Mouse (Mus musculus) left cerebral cortex, postnatal 36 days (tissue): Measurements from ENCODE around the gene Etv6. TPM values are rescaled to one million over a fixed set of nuclear protein-coding genes. Genes with fewer than 3 reads are reported as not detected.

Experiments used
- DNase-seq, 2 experiments: peaks; one replicate each; pipeline ENCODE4 v3.0.0; 2021 to 2022; ENCODE audit warnings: low spot score in 2 of 2, mixed read lengths in 1 of 2
- intact Hi-C: fragments of 180-260 bp; cut with DNase I; formaldehyde crosslinking; loops from one replicate; pipeline ENCODE4 v1.15.1; 2025
- total RNA-seq, 2 experiments: library from RNA; stranded (reverse); gene quantifications; 2 replicates each; pipeline ENCODE4 v1.2.3; 2021

Gene Etv6
- total RNA-seq, 2 experiments from 2014 or later = 14.1 to 18.1 TPM

- intact Hi-C loops = no loop called here
- no peak for DNase-seq
Observed at GRCm38 (mm10) chr6:134222248-134222929, 186.9 kb downstream of the Etv6 start.

DNA sequence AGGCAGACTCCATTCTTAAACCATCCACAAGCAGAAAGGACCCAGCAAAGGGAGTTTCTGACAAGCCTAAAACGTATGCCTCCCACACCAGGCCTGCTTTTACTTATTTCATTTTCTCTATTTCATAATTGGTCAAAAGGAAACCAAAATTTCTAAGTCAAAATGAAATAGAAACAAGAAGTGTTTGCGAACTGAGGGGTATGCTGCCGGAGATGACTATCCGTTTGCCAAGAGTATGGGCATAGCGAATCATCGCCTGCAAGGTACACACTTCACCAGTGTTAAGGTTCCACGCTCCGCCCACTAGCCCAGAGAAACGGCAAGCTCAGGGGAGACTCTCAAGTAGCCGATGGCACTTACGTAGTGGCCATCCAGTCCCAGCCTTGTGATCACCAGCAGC is 190.1 kb downstream of the Etv6 start:
- intact Hi-C loops = no loop called here
- DNase-seq = no peak

- DNase-seq = no peak
- intact Hi-C loops = no loop called here
Observed at GRCm38 (mm10) chr6:134226349-134227169, 191.1 kb downstream of the Etv6 start.

DNA sequence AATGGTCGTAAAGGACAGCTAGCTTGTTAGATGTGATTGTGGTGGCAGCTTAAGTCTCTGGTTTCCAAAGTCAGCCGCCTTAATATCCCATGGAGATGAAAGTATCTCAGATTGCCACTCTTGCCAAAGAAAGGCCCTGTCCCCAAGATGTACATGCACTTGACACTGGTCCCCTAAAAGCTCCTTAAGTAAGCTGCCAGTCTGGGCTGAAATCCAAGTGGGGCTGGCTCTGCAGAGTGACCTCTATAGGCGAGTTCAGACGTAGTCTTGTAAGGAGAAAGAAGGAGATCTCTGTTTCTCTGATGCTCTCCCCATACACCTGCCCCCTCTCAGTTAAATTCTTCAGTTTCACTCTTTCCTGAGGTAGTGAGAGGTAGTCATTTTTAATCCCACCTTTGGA is 200.8 kb downstream of the Etv6 start:
- intact Hi-C loops = no loop called here
- DNase-seq = no peak

DNA sequence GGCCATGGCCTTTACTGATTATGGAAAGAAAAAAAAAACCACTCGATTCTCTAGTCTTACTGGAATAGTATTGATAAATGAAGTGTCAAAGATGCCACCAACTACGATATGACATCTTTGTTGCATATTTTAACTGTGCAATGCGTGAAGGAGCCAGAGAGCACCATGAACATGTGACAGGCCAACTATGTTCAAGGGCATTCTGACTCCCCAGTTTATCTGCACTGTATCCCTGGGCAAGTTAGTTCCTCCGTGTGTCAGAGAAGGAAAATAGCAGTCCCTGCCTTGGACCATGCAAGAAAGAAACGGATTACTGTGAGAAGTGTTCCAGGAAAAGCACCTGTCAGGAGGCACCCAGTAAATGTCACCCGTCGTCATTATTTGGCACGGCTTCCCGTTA is 203.0 kb downstream of the Etv6 start:
- no peak for DNase-seq
- intact Hi-C loops = no loop called here

GRCm38 (mm10) chr6:134240988-134241387 is 205.5 kb downstream of the Etv6 start:
- intact Hi-C loops = no loop called here

GRCm38 (mm10) chr6:134243119-134243518 is 207.6 kb downstream of the Etv6 start:
- DNase-seq = no peak
- intact Hi-C loops = no loop called here

More at GRCm38 (mm10) chr6:134240988-134241387, 205.5 kb downstream of the Etv6 start:
- no peak for DNase-seq

DNA sequence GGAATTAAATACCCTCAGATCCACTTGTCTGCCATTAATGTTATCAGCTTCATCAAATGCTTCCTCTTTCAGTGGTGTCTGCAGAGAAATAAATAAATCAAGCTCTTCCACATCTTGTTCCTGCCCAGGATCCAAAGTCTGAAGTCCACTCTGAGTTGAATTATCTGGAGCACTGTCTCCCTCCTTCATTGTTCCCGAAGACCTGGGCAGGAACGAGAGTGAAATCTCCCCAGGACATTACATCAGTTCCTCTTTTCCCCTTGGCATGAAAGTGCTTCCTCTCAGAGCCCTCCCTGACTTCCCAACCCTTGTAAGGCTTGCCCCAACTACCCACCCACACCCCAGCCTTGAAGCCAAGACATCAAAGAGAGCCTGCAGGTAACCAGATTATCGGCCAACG is 208.0 kb downstream of the Etv6 start:
- intact Hi-C loops = no loop called here
- DNase-seq = no peak

DNA sequence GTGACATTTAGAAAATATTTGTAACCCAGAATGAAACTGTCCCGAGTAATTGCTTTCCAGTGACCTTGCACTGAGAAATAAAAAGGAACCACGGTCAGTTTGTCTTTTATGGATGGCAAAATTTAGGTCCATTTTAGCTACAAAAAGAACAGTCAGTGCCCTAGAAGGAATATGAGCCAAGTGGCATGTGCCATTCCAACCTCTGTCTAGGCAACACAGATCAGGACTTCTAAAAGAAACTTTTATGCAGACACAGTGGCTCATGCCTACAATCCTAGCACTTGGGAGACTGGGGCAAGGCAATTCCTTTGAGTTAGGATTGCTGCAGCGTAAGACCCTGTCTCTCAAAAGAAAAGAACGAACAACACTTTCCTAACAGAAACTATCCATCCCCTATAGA is 208.6 kb downstream of the Etv6 start:
- no peak for DNase-seq
- intact Hi-C loops = no loop called here

GRCm38 (mm10) chr6:134246109-134246508 is 210.6 kb downstream of the Etv6 start:
- DNase-seq = no peak
- intact Hi-C loops = no loop called here

- intact Hi-C loops = no loop called here
- DNase-seq = no peak
Observed at GRCm38 (mm10) chr6:134247324-134247723, 211.8 kb downstream of the Etv6 start.

DNA sequence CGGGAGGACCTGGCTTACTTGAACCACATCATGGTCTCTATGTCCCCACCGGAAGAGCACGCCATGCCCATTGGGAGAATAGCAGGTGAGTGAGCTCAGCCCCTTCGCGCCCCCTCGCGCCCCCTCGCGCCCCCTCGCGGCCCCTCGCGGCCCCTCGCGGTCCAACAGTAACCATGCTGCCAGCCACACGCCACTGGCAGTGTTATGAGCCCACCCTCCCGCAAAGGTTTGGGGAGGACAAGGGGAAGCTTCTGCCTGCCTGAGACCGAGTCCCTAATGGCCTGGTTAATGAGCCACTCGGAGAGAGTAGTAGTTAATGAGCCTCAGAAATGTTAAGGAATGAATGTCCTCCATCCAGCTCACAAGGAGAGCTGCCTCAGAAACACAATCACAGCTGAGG is 213.2 kb downstream of the Etv6 start:
- no peak for DNase-seq
- intact Hi-C loops = no loop called here

GRCm38 (mm10) chr6:134250764-134251163 is 215.3 kb downstream of the Etv6 start:
- DNase-seq = no peak
- intact Hi-C loops = no loop called here

DNA sequence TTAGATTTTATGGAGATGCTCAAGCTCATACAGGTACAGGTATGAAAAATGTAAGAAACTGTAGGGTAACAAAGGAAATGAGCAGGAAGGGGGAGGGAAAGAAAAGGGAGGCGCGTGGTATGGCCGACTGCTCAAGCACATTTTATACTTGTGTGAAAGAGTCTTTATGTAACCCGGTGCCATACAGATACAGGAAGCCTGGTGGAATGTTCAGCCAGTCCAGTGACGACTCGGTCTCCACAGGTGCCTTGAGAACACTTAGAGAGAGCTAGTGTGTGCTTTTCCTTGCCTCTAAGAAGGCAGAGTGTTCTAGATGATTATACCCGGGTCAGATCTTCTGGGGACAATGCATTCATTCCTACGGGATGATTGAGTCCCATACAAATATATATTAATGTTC is 215.9 kb downstream of the Etv6 start:
- DNase-seq = no peak
- intact Hi-C loops = no loop called here

- intact Hi-C loops = no loop called here
- no peak for DNase-seq
Observed at GRCm38 (mm10) chr6:134252081-134252755, 216.7 kb downstream of the Etv6 start.

DNA sequence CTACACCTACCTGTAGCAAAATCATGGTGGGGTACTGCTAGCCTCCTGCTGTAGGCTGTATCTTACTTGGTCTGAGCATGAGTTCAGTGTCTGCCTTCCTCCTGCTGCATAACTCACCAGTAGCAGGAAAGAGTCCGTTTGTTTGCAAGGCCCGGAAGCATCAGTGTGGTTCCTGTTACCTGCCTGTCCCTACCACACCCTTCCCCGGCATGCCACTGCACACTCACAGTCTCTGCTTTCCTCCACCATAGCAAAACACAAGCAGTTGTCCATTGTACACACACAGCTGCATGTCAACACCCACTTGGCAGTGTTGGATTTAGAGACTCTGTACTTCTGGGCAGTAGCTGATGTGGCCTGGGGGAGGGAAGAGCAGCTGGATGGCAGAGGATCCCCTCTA is 220.9 kb downstream of the Etv6 start:
- intact Hi-C loops = no loop called here
- DNase-seq = no peak

DNA sequence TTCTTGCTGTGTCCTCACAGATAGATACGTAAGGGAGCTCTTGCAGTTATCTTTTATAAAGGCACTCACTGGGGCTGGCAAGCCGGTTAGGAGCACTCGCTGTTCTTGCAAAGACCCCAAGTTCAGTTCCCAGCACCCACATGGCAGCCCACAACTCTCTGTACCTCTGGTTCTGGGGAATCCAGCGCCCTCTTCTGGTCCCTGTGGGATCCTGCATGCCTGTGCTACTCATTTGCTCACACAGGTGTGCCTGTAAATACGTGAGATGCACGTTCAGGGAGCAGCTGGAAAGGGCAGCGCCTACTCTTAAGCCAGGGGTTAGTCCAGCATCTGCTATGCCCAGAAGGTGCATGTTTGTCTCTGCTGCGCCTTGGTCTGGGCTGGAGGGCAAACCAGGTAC is 224.4 kb downstream of the Etv6 start:
- intact Hi-C loops = no loop called here
- DNase-seq = no peak

GRCm38 (mm10) chr6:134261904-134262303 is 226.4 kb downstream of the Etv6 start:
- intact Hi-C loops = no loop called here
- no peak for DNase-seq

- intact Hi-C loops = no loop called here
- no peak for DNase-seq
Observed at GRCm38 (mm10) chr6:134262383-134262782, 226.9 kb downstream of the Etv6 start.

- DNase-seq = no peak
- intact Hi-C loops = no loop called here
Observed at GRCm38 (mm10) chr6:134262911-134263607, 227.6 kb downstream of the Etv6 start.
